Mouse (Mus musculus): ENCODE data around the gene Olfr357.

Olfr357 gene

DNA sequence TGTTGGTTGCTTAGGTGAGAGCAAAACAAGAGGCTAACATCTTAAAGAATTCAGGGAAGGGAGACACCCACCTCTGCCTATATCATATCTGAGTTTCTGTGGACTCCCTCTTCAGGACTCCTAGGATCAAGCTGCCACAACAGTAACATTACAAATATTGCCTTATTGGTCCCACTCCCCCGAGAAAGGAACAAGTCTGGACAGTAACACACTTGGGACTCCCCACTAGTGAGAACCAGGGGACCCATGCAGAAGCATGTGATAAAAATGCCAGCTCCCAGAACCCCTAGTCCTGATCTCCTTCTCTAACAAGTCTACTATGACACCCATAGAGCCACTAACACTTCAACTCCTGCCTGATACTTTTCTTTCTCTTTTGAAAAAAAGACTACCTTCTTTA lies at the start of gene Olfr357:
Gene Olfr357 (plus strand): TSS at position 301 of the 400 bp plus-strand sequence.
- in situ Hi-C loops (cut with MboI; ENCODE audit: low pct_unique_long_range_greater_than_20kb in 1 of 2, low sequenced_read_pairs in 2 of 2, unreplicated experiment in 1 of 2) = no loop called here

- in situ Hi-C loops (cut with MboI; ENCODE audit: low pct_unique_long_range_greater_than_20kb in 1 of 2, low sequenced_read_pairs in 2 of 2, unreplicated experiment in 1 of 2) = no loop called here
Measured at GRCm38 (mm10) chr2:36997030-36997429, 3.4 kb downstream of the Olfr357 start.

- in situ Hi-C loops (cut with MboI; ENCODE audit: low pct_unique_long_range_greater_than_20kb in 1 of 2, low sequenced_read_pairs in 2 of 2, unreplicated experiment in 1 of 2) = no loop called here
Measured at GRCm38 (mm10) chr2:37009235-37009634, 15.6 kb downstream of the Olfr357 start, which contains the start of gene Olfr358. Gene Olfr358 (minus strand): TSS chr2:37009335.
